Mouse (Mus musculus) midbrain, postnatal 0 days (tissue): Measurements from ENCODE around the gene Smim5. TPM values are rescaled to one million over a fixed set of nuclear protein-coding genes. Genes with fewer than 3 reads are reported as not detected.

Experiments
- ATAC-seq: fragments of 200-750 bp; cut with Nextera tagmentation; 2 replicates; pipeline ENCODE4 v1.8.0; 2017; ENCODE audit warnings: moderate number of reproducible peaks, mild to moderate bottlenecking, moderate TSS enrichment, moderate library complexity; ENCODE audit not compliant: low FRiP score
- DNase-seq: peaks from one replicate; pipeline ENCODE4 v3.0.0-alpha.2; 2015; ENCODE audit warnings: low spot score
- H3K27ac ChIP-seq: fragments of 300-500 bp; sonication (generic); 2 replicates; pipeline ENCODE4 v1.5.1; 2014; ENCODE audit warnings: low read depth, mild to moderate bottlenecking, low read length, mixed read lengths
- H3K27me3 ChIP-seq: fragments of 300-500 bp; sonication (generic); 2 replicates; pipeline ENCODE4 v1.6.1; 2014; ENCODE audit warnings: low read length, control low read depth, mixed read lengths; ENCODE audit not compliant: insufficient read depth
- H3K36me3 ChIP-seq: fragments of 300-500 bp; sonication (generic); 2 replicates; pipeline ENCODE4 v1.6.1; 2014; ENCODE audit warnings: low read length, control low read depth, mixed read lengths; ENCODE audit not compliant: insufficient read depth
- H3K4me1 ChIP-seq: fragments of 300-500 bp; sonication (generic); 2 replicates; pipeline ENCODE4 v1.6.1; 2014; ENCODE audit warnings: mild to moderate bottlenecking, control low read depth, antibody characterized with exemption, low read length, mixed read lengths; ENCODE audit not compliant: insufficient read depth
- H3K4me2 ChIP-seq: fragments of 300-500 bp; sonication (generic); 2 replicates; pipeline ENCODE4 v1.6.1; 2014; ENCODE audit warnings: low read depth, mild to moderate bottlenecking, low read length, mixed read lengths; ENCODE audit not compliant: poor library complexity, severe bottlenecking
- H3K4me3 ChIP-seq: fragments of 300-500 bp; sonication (generic); 2 replicates; pipeline ENCODE4 v1.5.1; 2014; ENCODE audit warnings: low read depth, mild to moderate bottlenecking, low read length, moderate library complexity
- H3K9ac ChIP-seq: fragments of 300-500 bp; sonication (generic); replicated peaks from 2 replicates; pipeline ENCODE4 v1.6.1; 2014; ENCODE audit warnings: mild to moderate bottlenecking, low read length, moderate library complexity, mixed read lengths; ENCODE audit not compliant: poor library complexity, severe bottlenecking
- H3K9me3 ChIP-seq: fragments of 300-500 bp; sonication (generic); 2 replicates; pipeline ENCODE4 v1.6.1; 2016; ENCODE audit warnings: low read length, control low read depth
- CTCF ChIP-seq: IDR thresholded peaks from 2 replicates; pipeline ENCODE4 v1.5.1; 2016; ENCODE audit warnings: antibody characterized with exemption, mild to moderate bottlenecking
- WGBS: fragments of 180-500 bp; shearing (Covaris S2); extraction: QIAGEN DNeasy Blood & Tissue Kit; methylation state at CpG from one replicate; pipeline ENCODE4 v1.1.7; 2014; 5-methylcytosine and 5-hydroxymethylcytosine counted together
- polyA plus RNA-seq: library from polyadenylated mRNA; unstranded; fragments of >200 nt; fragmentation: Nextera tagmentation; extraction: Ambion mirVana; gene quantifications from 2 replicates; pipeline ENCODE4 v1.2.1, GENCODE M21; 2015
- total RNA-seq: library from RNA; depleted of rRNA; stranded (reverse); fragments of >200 nt; gene quantifications from 2 replicates; pipeline ENCODE4 v1.2.3, GENCODE M21; 2014

The Smim5 gene
- total and polyA plus RNA-seq, 2 experiments from 2014 or later: 1.5 TPM; not detected in 1

- no peak for TF ChIP-seq CTCF
- no peak overlapping the region for H3K4me2 ChIP-seq
- no peak overlapping the region for H3K9ac ChIP-seq
- no peaks in the 10 kb centered on the region for H3K4me1 ChIP-seq
- 77% methylated on average over 6 of the region's 6 CpGs for WGBS
- H3K4me3 ChIP-seq: no peak overlapping the region
- H3K27ac ChIP-seq: no peak overlapping the region
- DNase-seq (no peak), ATAC-seq (no peak)
- no peaks in the 10 kb centered on the region for H3K9me3 ChIP-seq
- H3K27me3 ChIP-seq: no peaks in the 10 kb centered on the region
- no peaks in the 10 kb centered on the region for H3K36me3 ChIP-seq
Measured at GRCm38 (mm10) chr11:115877174-115877755, 22.5 kb upstream of the Smim5 start.

DNA sequence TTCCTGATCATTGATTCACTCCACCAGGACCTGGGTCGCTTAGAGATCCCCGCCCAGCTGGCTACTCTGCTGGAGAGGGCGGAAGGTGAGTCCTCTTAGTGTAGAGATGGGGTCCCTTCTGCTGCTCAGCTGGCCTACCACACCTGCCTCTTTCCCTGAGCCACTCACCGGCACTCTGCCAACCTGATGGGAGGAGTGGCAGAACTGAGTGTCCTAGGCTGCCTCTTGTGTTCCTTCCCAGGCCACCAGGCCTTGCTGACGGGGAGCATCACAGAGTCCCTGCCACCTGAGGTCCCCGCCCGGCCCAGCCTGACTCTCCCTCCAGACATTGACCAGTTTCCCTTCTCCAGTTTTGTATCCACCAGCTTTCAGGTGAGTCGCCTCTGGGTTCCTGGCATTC is 21.7 kb upstream of the Smim5 start:
- WGBS: 78% methylated on average over 8 of the region's 8 CpGs
- DNase-seq (no peak), ATAC-seq (no peak)
- Histone ChIP-seq H3K4me3 (no peak overlapping the region), H3K36me3 (no peaks in the 10 kb centered on the region), H3K4me2 (no peak overlapping the region), H3K9ac (no peak overlapping the region), H3K27ac (no peak overlapping the region), H3K9me3 (no peaks in the 10 kb centered on the region), H3K4me1 (no peaks in the 10 kb centered on the region), H3K27me3 (no peaks in the 10 kb centered on the region)
- TF ChIP-seq CTCF: no peak

DNA sequence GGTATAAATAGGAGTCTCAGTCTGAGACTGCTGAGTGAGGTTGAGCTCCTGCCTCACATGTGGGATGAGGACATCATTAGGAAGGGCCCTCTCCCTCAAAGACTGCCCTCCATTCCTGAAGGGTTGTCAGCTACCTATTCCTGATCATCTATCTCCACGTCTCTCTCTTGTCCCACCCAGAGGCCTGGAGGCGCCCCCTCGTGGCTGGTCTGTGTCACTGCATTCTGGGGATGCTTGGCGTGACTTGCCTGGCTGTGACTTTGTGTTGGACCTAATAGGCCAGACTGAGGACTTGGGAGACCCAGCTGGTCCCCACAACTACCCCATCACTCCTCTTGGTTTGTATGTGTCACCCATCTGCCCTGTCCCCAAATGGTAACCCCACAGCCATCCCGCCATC is 18.8 kb upstream of the Smim5 start:
- TF ChIP-seq CTCF: peak; percentile 56
- Histone ChIP-seq H3K4me3 (no peak overlapping the region), H3K27me3 (no peaks in the 10 kb centered on the region), H3K27ac (no peak overlapping the region), H3K9ac (no peak overlapping the region), H3K36me3 (no peaks in the 10 kb centered on the region), H3K4me2 (no peak overlapping the region), H3K9me3 (no peaks in the 10 kb centered on the region), H3K4me1 (no peaks in the 10 kb centered on the region)
- DNase-seq (no peak), ATAC-seq (no peak)
- WGBS: 20% methylated on average over 5 of the region's 5 CpGs

DNA sequence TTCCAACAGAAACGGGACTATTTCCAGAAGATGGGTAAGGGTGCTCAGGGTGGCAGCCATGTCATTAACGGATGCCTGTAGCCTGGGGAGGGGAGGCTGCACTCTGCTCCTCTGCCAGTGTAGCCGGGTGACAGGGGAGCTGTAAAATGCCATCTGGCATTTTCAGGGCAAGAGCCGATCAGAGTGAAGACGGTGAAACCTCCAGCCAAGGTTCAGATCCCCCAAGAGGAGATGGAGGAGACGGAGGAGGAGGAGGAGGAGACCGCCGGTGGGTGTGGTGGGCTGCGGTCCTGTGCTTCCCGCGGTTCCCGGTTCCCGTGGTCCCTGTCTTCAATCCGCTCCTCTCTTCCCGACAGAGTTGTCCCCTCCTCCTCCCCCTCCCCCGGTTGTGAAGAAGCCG is 16.5 kb upstream of the Smim5 start:
- WGBS: 38% methylated on average over 15 of the region's 17 CpGs
- Histone ChIP-seq H3K27me3 (no peaks in the 10 kb centered on the region), H3K27ac (no peak overlapping the region), H3K9me3 (no peaks in the 10 kb centered on the region), H3K9ac (no peak overlapping the region), H3K4me3 (no peak overlapping the region), H3K4me1 (no peaks in the 10 kb centered on the region), H3K4me2 (no peak overlapping the region), H3K36me3 (no peaks in the 10 kb centered on the region)
- ATAC-seq (no peak), DNase-seq (no peak)
- TF ChIP-seq CTCF: no peak

DNA sequence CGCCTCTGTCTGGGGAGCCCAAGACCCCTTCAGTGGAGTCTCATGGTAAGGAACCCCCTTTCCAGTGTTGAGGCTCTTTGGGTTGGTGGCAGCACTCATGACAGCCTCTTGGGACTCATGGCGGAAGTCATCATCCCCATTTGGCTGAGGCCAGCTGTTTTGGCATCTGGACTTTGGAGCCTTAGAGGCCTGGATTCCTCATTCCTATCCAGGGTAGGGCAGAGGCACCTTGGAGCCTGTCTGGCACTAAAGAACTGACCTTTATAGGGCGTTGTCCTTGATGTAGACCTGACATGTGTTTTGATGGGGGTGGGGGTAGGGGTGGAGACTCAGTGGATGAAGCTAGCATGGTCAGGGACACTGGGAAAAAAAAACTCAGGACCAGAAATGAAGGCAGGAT is 15.4 kb upstream of the Smim5 start:
- TF ChIP-seq CTCF: no peak
- H3K9ac ChIP-seq: no peak overlapping the region
- no peak for ATAC-seq
- H3K4me3 ChIP-seq: no peak overlapping the region
- no peaks in the 10 kb centered on the region for H3K4me1 ChIP-seq
- no peaks in the 10 kb centered on the region for H3K36me3 ChIP-seq
- no peaks in the 10 kb centered on the region for H3K9me3 ChIP-seq
- DNase-seq: no peak
- H3K27me3 ChIP-seq: no peaks in the 10 kb centered on the region
- H3K27ac ChIP-seq: no peak overlapping the region
- 93% methylated on average over 3 of the region's 3 CpGs for WGBS
- no peak overlapping the region for H3K4me2 ChIP-seq

GRCm38 (mm10) chr11:115885281-115885680 is 14.5 kb upstream of the Smim5 start:
- H3K36me3 ChIP-seq: no peaks in the 10 kb centered on the region
- no peak overlapping the region for H3K4me2 ChIP-seq
- no peak for TF ChIP-seq CTCF
- H3K9me3 ChIP-seq: no peaks in the 10 kb centered on the region
- no peak overlapping the region for H3K9ac ChIP-seq
- H3K4me1 ChIP-seq: no peaks in the 10 kb centered on the region
- H3K27me3 ChIP-seq: no peaks in the 10 kb centered on the region
- no peak for DNase-seq
- H3K27ac ChIP-seq: no peak overlapping the region
- no peak overlapping the region for H3K4me3 ChIP-seq
- no peak for ATAC-seq
- WGBS: 78% methylated on average over 11 of the region's 11 CpGs
